Mouse (Mus musculus): ENCODE measurements around the gene Gm21750. TPM values are rescaled to one million over a fixed set of nuclear protein-coding genes. Genes with fewer than 3 reads are reported as not detected.

Gm21750 gene
- total and polyA plus RNA-seq, 3 experiments, result not detected

- H3K4me1 ChIP-seq (ENCODE audit: control insufficient read depth in 1 of 2, insufficient read depth in 2 of 2, low read length in 2 of 2), result no peaks in the 10 kb centered on the region
- no peaks in the 10 kb centered on the region for H3K79me2 ChIP-seq (ENCODE audit: control insufficient read depth, insufficient read depth, low read length, poor library complexity)
- H3K9ac ChIP-seq (ENCODE audit: control insufficient read depth, low read depth, low read length, poor library complexity, severe bottlenecking), result no peak overlapping the region
- no peaks in the 10 kb centered on the region for H3K9me3 ChIP-seq (replicated peaks; ENCODE audit: insufficient read depth, low read length)
- no peak for DNase-seq (ENCODE audit: low read depth, low spot score)
- TF ChIP-seq JUND (IDR thresholded peaks at IDR 0.05; ENCODE audit: low read depth, low read length) (no peak), ELF1 (IDR thresholded peaks at IDR 0.05; ENCODE audit: low read depth, low read length) (no peak), CHD1 (IDR thresholded peaks at IDR 0.05; ENCODE audit: low read depth, low read length) (no peak), ZKSCAN1 (IDR thresholded peaks at IDR 0.05; ENCODE audit: low read depth, low read length) (no peak), POLR2AphosphoS5 (IDR thresholded peaks at IDR 0.05; ENCODE audit: borderline replicate concordance, low read depth, low read length) (no peak), POLR2A (IDR thresholded peaks at IDR 0.05; ENCODE audit: control insufficient read depth in 1 of 2, insufficient read depth in 1 of 2, low read depth in 1 of 2, low read length in 2 of 2, poor library complexity in 1 of 2) (no peak)
- no peak overlapping the region for H3K4me3 ChIP-seq (ENCODE audit: control insufficient read depth in 1 of 2, insufficient read depth in 1 of 2, low read depth in 2 of 2, low read length in 2 of 2)
- no peak overlapping the region for H3K27ac ChIP-seq (ENCODE audit: control insufficient read depth, low read depth, low read length)
- no peaks in the 10 kb centered on the region for H3K36me3 ChIP-seq (ENCODE audit: control insufficient read depth in 1 of 2, insufficient read depth in 2 of 2, low read length in 2 of 2)
- H3K27me3 ChIP-seq (ENCODE audit: control insufficient read depth in 1 of 2, insufficient read depth in 2 of 2, low read length in 2 of 2), result no peaks in the 10 kb centered on the region
These were observed 10.8 kb upstream of the Gm21750 start for GRCm38 (mm10) chr14:73650179-73650578.

- H3K9ac ChIP-seq (ENCODE audit: control insufficient read depth, low read depth, low read length, poor library complexity, severe bottlenecking), result no peak overlapping the region
- TF ChIP-seq GABPA (IDR thresholded peaks at IDR 0.05; ENCODE audit: low read depth, low read length) (no peak), RAD21 (IDR thresholded peaks at IDR 0.05; ENCODE audit: low read depth, low read length) (no peak), EP300 (IDR thresholded peaks at IDR 0.05; ENCODE audit: low read depth in 1 of 2, low read length in 2 of 2) (no peak), ELF1 (IDR thresholded peaks at IDR 0.05; ENCODE audit: low read depth, low read length) (no peak), POLR2A (IDR thresholded peaks at IDR 0.05; ENCODE audit: control insufficient read depth in 1 of 2, insufficient read depth in 1 of 2, low read depth in 1 of 2, low read length in 2 of 2, poor library complexity in 1 of 2) (no peak), MXI1 (IDR thresholded peaks at IDR 0.05; ENCODE audit: low read depth, low read length) (no peak), MAX (IDR thresholded peaks at IDR 0.05; ENCODE audit: low read length) (no peak), BHLHE40 (IDR thresholded peaks at IDR 0.05; ENCODE audit: borderline replicate concordance, low read depth, low read length) (no peak), NELFE (IDR thresholded peaks at IDR 0.05; ENCODE audit: low read depth, low read length) (no peak), GATA1 (IDR thresholded peaks at IDR 0.05; ENCODE audit: low read depth, low read length) (no peak), JUND (IDR thresholded peaks at IDR 0.05; ENCODE audit: low read depth, low read length) (no peak), SMC3 (IDR thresholded peaks at IDR 0.05; ENCODE audit: low read depth, low read length) (no peak), USF1 (IDR thresholded peaks at IDR 0.05; ENCODE audit: low read depth, low read length) (no peak), SIN3A (IDR thresholded peaks at IDR 0.05; ENCODE audit: low read length) (no peak), MYC (IDR thresholded peaks at IDR 0.05; ENCODE audit: low read depth, low read length) (no peak), MAFK (IDR thresholded peaks at IDR 0.05; ENCODE audit: borderline replicate concordance, low read depth, low read length) (no peak), ZC3H11A (IDR thresholded peaks at IDR 0.05; ENCODE audit: low read depth, low read length) (no peak), POLR2AphosphoS2 (IDR thresholded peaks at IDR 0.05; ENCODE audit: low read length) (no peak), CHD2 (IDR thresholded peaks at IDR 0.05; ENCODE audit: low read length) (no peak), CTCF (IDR thresholded peaks at IDR 0.05 in 2 of 3, conservative IDR thresholded peaks at IDR 0.05 in 1 of 3; ENCODE audit: control insufficient read depth in 1 of 3, insufficient read depth in 1 of 3, low read depth in 2 of 3, low read length in 3 of 3, poor library complexity in 1 of 3, severe bottlenecking in 1 of 3) (no peak)
These were observed 9.1 kb downstream of the Gm21750 start for GRCm38 (mm10) chr14:73670091-73670490.

More at GRCm38 (mm10) chr14:73670091-73670490, 9.1 kb downstream of the Gm21750 start:
- Histone ChIP-seq H3K4me3 (ENCODE audit: control insufficient read depth in 1 of 2, insufficient read depth in 1 of 2, low read depth in 2 of 2, low read length in 2 of 2) (no peak overlapping the region), H3K27ac (ENCODE audit: control insufficient read depth, low read depth, low read length) (no peak overlapping the region), H3K79me2 (ENCODE audit: control insufficient read depth, insufficient read depth, low read length, poor library complexity) (no peaks in the 10 kb centered on the region), H3K27me3 (ENCODE audit: control insufficient read depth in 1 of 2, insufficient read depth in 2 of 2, low read length in 2 of 2) (no peaks in the 10 kb centered on the region), H3K4me1 (ENCODE audit: control insufficient read depth in 1 of 2, insufficient read depth in 2 of 2, low read length in 2 of 2) (no peaks in the 10 kb centered on the region), H3K36me3 (ENCODE audit: control insufficient read depth in 1 of 2, insufficient read depth in 2 of 2, low read length in 2 of 2) (no peaks in the 10 kb centered on the region), H3K9me3 (replicated peaks; ENCODE audit: insufficient read depth, low read length) (no peaks in the 10 kb centered on the region)
- no peak for DNase-seq (ENCODE audit: low read depth, low spot score)

Data from MEL (cell line).